Mouse (Mus musculus) gastrocnemius, postnatal 14 days (tissue): ENCODE data around the gene Harbi1. TPM values are rescaled to one million over a fixed set of nuclear protein-coding genes. Genes with fewer than 3 reads are reported as not detected.

ENCODE experiments used
- DNase-seq: peaks from one replicate; pipeline ENCODE4 v3.0.0; 2021; ENCODE audit warnings: mixed read lengths
- intact Hi-C: fragments of 180-260 bp; cut with DNase I; formaldehyde crosslinking; loops from one replicate; pipeline ENCODE4 v1.15.1; 2025; ENCODE audit warnings: low total_unique reads
- long read RNA-seq, 2 experiments: library from polyadenylated mRNA; stranded (forward); transcript quantifications; one replicate each; pipeline ENCODE4 v2.0.0; 2021
- total RNA-seq, 2 experiments: library from RNA; stranded (reverse); gene quantifications; 2 replicates each; pipeline ENCODE4 v1.2.3; 2021

The Harbi1 gene
- total RNA-seq, result 1 to 10 TPM; 3.9 to 4.9 TPM
- long read RNA-seq, experiment 1, partial matches to known transcripts, result 0 of 6 reads
- long read RNA-seq, experiment 1, other reads (novel, unspliced or antisense), result 5 of 6 reads
- long read RNA-seq, experiment 2, transcript Harbi1-201 (3 exons, 2,308 nt), result major isoform, 6 of 12 reads
- long read RNA-seq, experiment 2, partial matches to known transcripts, result 0 of 12 reads
- long read RNA-seq, experiment 2, other reads (novel, unspliced or antisense), result 6 of 12 reads

DNA sequence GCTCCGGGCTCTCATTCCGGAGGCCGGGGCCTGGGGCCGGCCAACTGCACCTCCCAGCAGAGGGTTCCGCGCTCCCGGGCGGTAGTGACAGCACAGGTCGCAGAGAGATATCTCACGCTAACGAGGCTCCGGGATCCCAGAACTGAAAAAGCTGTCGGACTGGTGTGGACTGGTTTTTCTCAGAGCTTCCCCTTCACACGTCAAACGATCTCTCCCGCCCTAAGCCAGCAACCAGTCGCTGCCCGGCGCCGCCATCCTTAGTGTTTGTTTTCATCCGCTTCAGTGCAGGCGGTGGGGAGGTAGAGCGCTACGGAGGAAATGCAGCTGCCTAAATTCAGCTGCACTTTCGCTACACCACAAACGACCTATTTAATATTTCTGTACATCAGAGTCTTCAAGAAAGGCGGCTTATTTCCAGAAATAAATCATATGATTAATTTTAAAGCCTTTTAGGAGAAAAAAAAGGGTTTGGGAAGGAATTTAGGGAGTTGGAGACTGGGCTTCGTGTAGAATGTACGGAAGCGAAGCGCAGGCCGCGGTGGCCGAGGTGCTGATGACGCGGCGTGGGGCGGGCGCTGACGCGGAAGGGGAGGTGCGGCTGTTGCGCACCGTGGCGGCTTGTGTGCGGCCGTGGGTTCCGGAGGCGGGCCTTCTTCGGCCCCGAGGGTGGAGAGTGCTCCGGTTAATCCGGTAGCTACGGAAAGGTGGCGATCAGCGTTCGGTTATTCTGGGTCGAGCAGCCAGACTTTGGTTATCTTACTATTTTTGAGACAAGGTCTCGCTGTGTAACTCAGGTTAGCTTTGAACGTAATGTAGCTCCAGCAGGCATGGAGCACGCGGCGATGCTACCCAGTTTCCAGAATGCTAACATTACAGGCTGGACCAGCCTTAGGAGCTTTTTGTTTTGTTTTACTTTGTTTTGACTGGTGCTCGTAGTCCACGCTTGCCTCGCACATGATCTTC is at the start of gene Harbi1, which contains the start of gene Atg13:
Harbi1 (plus strand) TSS at position 581 of the 963 bp plus-strand sequence.
Atg13 (minus strand) TSS at position 305 of the 963 bp plus-strand sequence.
- DNase-seq, result peak; percentile 94
- intact Hi-C loops, result no loop called here

GRCm38 (mm10) chr2:91660981-91661380 is 49.7 kb upstream of the Harbi1 start:
- no peak for DNase-seq
- intact Hi-C loops, result no loop called here

GRCm38 (mm10) chr2:91664780-91665179 is 45.9 kb upstream of the Harbi1 start:
- intact Hi-C loops, result no loop called here
- no peak for DNase-seq

- no peak for DNase-seq
- intact Hi-C loops, result no loop called here
These were observed 44.2 kb upstream of the Harbi1 start for GRCm38 (mm10) chr2:91666386-91666910.

GRCm38 (mm10) chr2:91667747-91668146 is 42.9 kb upstream of the Harbi1 start:
- DNase-seq, result no peak
- intact Hi-C loops, result no loop called here

DNA sequence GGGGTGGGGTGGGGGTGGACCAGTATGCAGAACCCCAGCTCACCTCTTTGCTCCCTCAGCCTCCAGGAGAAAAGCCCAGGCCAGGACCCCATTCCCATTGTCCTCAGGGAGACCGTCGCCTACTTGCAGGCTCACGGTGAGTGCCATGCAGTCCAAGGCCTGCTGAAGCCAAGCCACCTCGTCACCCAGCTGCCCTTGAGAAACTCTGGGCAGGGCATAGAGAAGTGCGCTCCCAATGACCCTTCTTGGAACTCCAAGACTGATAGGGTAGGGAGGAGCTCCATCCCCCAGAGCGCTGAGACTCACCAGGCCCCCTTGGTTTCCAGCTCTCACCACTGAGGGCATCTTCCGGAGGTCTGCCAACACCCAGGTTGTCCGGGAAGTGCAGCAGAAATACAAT is 41.3 kb upstream of the Harbi1 start:
- no peak for DNase-seq
- intact Hi-C loops, result no loop called here

DNA sequence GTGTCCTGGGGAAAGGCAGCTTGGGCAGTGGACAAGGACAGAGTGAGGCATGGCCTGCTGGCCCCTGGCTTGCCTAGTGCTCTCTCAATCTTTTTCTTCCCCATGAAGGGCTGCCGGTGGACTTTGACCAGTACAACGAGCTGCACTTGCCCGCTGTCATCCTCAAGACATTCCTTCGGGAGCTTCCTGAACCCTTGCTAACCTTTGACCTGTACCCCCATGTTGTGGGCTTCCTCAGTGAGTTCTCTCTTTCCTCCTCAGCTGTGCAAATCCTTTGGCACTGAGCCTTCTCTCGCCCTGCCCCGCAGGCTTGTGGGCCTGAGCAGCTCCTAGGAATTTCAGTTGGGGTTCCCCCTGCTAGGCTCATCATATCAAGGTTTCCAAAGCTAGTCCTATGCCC is 40.6 kb upstream of the Harbi1 start:
- intact Hi-C loops, result no loop called here

DNA sequence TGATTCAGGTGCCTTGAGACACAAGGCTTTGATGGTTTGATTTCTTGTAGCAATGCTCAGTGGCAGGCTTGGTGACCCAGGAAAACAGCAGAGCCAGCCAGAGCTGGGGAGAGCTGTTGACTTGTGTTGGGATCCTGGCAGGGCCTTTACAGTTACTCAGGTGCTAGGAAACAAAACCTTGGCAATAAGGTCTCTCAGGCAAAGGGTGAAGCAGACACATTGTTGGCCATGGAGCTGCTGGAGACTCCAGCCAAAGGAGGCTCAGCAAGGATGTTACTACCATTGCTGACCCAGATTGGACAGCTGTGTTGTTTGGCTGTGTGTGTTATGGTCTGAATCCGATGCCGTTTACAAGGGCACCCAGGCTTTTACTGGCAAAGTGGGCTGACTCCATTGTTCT is 37.1 kb upstream of the Harbi1 start:
- no peak for DNase-seq
- intact Hi-C loops, result no loop called here

More for the DNA sequence above, 40.6 kb upstream of the Harbi1 start:
- no peak for DNase-seq

GRCm38 (mm10) chr2:91674895-91675294 is 35.8 kb upstream of the Harbi1 start:
- intact Hi-C loops, result no loop called here

GRCm38 (mm10) chr2:91676420-91676819 is 34.2 kb upstream of the Harbi1 start:
- intact Hi-C loops, result no loop called here
- DNase-seq, result no peak

More at GRCm38 (mm10) chr2:91674895-91675294, 35.8 kb upstream of the Harbi1 start:
- peak; percentile 27 for DNase-seq

DNA sequence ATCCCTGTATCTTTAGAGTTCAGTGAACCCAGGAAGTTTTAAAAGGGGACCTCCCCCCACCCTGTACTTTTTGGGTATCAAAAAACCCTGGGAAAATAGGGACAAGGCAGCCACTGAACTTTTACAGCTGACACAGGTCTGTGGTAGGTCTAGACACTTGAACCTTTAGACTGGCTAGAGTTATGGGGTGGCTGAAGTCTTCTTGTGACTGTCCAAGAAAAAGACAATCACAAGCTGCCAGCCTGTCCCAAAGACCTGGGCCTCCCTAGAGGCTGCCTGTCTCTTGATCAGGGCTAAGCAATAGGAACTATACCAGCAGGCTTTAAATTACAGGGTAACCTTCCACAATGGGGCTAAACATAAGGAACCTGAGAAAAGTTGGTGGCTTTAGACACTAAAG is 33.7 kb upstream of the Harbi1 start:
- intact Hi-C loops, result no loop called here
- DNase-seq, result no peak

DNA sequence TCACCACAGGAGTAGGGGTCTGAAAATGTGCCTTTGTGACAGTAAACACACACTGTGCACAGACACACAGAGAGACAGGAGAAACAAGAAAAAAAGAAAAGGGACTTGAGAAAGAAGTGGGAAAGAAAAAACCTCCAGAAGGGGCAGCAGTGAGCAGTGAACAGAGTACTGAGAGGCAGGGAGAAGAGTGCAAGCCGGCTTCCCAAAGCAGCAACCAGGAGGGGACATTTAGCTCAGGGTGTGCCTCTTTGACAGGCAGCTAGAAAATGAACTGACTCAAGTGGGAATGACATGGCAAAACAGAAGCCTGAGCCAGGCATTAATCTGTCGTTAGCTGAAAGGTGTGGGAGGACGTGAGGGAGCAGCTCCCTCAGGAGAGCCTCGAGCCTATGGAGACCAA is 27.8 kb upstream of the Harbi1 start:
- DNase-seq, result peak; percentile 39
- intact Hi-C loops, result no loop called here

- no peak for DNase-seq
- intact Hi-C loops, result no loop called here
These were observed 26.7 kb upstream of the Harbi1 start for GRCm38 (mm10) chr2:91683919-91684318.

GRCm38 (mm10) chr2:91689452-91689851 is 21.2 kb upstream of the Harbi1 start:
- no peak for DNase-seq
- intact Hi-C loops, result no loop called here

- DNase-seq, result no peak
These were observed 15.0 kb upstream of the Harbi1 start for GRCm38 (mm10) chr2:91695436-91696224.

GRCm38 (mm10) chr2:91696225-91696590 is 14.4 kb upstream of the Harbi1 start:
- DNase-seq, result no peak
- intact Hi-C loops, result no loop called here

More at GRCm38 (mm10) chr2:91695436-91696224, 15.0 kb upstream of the Harbi1 start:
- intact Hi-C loops, result no loop called here

DNA sequence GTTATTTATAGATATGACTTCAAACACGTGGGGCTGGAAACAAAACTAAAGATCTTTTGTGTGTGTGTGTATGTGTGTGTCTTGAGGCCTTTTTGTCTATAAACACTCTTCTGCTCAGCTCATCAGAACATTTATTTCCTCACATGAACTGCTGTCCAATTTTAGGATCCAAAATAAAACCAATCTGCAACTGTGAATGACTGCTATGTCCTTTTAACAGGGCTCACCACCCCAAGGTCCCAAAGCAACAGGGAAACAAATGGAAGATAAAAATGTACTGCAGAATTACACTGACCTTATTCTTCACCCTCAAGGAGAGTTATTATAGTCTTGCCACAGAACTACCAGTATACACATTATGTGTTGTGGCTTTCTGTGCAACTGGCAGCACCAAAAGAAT is 11.4 kb upstream of the Harbi1 start:
- no peak for DNase-seq

DNA sequence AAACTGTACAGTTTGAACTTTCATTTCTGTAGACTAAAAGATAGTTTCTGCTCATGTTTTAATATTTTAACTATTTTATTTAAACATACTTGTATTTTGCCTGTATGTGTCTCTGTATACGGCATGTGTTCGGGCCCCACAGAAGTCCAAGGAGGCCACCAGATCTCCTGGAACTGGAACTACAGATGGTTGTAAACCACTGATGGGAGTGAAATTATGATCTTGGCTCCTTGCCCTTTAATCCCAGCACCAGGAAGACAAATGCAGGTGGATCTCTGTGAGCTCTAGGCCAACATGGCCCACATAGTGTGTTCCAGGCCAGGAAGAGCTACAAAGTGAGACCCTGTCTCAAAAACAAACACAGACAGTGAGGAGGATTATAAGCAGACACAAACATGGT is 9.3 kb upstream of the Harbi1 start:
- no peak for DNase-seq
- intact Hi-C loops, result no loop called here

More for the DNA sequence above, 11.4 kb upstream of the Harbi1 start:
- intact Hi-C loops, result no loop called here

DNA sequence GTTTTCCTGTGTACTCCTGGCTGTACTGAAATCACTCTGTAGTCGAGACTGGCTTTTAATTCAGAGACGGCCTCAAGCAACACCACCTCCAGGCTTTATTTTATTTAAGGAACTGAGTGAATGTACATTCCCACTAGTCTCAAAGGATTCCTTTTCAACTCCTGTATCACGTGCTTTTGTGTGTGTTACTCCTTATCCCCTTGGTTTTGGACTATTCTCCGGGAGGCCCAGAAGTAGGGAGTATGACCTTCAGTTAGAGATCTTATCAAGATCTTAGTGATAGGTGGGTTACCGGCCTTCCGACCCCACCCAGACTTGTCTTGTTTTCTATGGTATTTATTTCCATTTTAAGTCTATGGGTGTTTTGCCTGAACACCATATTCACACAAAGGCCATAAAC is 4.9 kb upstream of the Harbi1 start:
- no peak for DNase-seq
- intact Hi-C loops, result no loop called here

- DNase-seq, result no peak
- intact Hi-C loops, result no loop called here
These were observed 4.2 kb upstream of the Harbi1 start for GRCm38 (mm10) chr2:91706456-91706855.
